Mouse (Mus musculus): ENCODE data around the gene Fam204a.
A peak's percentile ranks its signal among the peaks of the same experiment; 100 is the strongest.

Fam204a gene

DNA sequence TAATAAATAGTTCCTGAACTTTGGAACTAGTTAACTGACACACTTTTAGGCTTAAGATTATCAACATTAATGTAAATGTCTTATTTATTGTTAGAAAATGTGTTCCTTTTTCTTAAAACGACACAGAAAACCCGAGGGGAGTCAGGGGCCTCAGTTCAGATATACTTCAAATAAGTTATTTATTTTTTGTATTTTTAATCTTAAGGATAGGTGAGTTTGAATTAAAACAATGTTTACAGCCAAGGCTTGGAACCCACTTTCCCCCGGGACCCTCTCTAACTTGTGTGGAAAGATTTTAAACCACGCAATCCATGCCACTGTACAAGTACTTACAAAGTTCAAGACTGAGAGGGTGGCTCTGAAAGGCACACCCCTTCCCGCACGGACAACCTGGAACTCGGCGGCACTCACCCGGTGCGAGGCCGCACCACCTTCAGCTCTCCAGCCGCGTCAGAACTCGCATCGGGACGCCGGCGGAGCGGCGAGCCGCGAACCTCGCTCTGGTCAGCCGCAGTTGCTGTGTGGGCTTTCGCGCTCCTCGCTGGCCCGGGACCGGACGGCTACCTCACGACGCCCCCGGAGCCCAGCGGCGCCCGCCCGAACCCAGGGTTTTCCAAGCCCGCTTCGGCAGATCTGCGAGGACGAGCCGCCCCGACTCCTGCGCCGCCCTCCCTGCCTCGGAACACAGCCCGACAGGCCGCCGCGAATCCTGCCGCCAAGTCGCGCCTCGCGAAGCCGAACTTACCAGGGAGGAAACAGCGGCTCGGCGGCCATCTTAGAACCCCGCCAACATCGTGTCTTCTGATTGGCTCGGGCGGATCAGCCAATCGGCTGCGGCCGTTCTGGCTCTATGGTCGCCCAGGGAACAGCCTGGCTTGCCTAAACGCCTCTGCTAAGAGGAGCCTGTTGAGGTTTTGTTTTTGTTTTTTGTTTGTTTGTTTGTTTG, at the start of gene Fam204a:
Gene Fam204a, minus strand, starts transcription at position 803 of the 946 bp plus-strand sequence.
- peak; percentile 97 for DNase-seq

GRCm38 (mm10) chr19:60265789-60266188, 39.3 kb upstream of the Fam204a start:
- no peak for DNase-seq

DNA sequence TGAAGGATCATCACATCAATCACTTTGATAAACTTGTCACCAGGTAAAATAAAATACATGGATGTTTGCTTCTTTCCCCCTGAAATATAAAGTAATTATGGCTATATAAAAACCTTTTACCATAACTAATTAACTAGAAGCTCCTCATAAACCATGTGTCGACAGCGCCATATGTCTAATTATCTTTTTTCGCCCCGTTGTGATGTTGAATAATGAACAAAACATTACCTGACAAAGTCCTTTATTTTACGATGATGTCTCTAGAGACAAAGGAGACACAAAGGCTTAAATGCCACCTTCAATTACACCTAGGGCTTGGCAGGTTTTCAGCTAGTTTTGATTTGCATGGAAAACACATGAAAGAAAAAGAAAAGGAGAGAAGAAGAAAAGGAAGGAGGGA, 34.2 kb upstream of the Fam204a start:
- no peak for DNase-seq

GRCm38 (mm10) chr19:60252021-60252420, 25.5 kb upstream of the Fam204a start:
- no peak for DNase-seq

DNA sequence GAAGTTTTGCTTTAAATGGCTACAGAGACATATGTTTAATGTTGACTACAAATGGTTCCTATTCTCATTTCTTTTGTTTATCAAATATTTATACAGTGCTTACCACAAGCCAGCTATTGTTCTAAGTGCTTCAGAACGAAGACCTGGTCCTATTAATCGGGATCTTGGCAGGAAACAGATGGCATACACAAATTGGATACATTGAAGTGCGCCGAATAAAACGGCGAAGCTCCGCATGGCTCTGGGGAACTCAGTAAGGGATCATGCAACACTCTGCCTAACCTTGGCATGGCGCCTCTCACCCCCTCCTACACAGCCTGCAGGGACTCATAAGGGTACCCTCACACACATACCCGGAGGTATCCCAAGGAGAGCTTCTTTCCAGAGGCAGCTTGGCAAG, 24.7 kb upstream of the Fam204a start:
- no peak for DNase-seq

DNA sequence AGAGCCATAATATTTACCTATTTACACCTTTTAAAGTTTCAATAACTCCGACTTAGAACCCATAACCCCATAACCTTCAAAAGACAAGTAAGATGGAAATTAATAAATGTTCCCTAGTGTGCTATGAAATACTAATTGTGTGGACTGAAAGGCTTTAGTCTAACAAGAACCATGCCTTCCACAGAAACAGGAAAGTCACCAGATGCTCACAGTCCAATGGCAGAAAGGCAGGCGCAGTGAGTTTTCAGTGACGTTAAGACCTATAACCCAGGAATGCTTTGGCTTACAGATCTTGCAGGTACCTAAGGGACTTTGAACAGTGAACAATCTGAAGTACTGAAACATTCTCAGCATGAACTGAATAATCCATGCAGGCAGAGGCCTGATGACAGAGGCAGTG, 18.7 kb upstream of the Fam204a start:
- DNase-seq = no peak

DNA sequence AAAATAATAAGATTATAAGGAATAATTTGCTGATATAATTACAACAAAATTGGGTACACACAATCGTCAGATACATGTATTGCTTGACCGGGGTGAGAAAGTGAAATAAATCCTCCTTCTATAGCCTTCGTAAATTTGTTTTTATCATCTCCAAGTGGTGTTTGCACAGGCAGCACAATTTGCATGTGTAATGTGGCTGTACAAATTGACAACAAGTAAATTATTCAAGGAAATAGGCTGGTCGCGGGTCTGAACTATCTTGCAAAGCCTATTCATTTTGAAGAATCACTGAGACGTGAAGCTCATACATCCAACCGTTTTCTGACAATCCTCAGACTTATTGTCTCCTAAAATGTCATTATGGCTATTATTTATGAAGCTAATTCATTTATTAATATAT, 16.1 kb upstream of the Fam204a start:
- no peak for DNase-seq

DNA sequence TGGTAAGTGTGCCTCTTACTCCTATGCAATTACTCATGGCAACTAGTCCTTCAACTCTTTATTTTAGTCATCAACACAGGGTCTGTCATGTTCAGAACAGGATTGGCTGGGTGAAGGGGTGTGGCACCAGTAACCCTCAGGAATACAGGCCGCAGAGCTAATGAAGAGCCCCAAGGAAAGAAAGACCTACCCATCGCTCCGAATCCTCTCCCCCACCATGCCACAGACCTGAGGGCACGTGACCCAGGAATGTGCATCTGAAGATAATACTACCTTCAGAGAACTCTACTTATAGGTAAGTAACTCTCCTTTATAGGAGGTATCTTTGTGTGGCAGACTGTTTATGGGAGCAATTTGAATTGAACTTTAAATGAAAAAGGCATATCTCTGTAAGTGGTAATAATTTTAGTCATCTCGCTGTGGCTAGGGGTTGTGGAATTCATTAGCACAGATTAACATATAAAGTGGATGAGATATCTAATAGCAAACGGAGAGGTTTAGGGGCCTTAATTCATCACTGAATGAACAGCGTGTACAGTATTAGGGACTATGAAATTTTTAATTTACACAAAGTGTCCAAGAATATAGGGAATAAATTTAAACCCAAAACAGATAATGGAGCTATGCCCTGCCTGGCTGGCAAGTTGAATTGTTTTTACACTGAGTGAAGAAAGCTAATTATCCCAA, 15.6 kb upstream of the Fam204a start:
- no peak for DNase-seq

DNA sequence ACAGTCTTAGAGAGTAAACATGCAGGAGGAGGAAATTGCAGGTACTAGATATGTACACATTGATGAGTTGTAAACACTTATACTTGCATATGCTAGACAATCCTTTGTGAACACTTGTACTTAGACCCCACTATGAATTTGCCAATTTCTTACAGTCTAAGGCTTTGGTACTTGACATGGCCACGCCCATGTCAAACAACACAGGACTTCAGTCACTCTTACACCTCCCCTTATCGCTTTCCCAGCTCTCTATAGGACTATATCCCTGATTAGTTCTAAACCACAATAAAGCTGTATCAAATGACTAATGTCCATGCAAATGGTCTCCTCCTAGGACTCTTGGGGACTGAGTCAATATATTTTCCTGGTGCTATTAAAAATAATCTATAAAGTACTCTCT, 5.0 kb upstream of the Fam204a start:
- DNase-seq = no peak

- no peak for DNase-seq
Observed at GRCm38 (mm10) chr19:60226845-60227235, 339 bp upstream of the Fam204a start.

DNA sequence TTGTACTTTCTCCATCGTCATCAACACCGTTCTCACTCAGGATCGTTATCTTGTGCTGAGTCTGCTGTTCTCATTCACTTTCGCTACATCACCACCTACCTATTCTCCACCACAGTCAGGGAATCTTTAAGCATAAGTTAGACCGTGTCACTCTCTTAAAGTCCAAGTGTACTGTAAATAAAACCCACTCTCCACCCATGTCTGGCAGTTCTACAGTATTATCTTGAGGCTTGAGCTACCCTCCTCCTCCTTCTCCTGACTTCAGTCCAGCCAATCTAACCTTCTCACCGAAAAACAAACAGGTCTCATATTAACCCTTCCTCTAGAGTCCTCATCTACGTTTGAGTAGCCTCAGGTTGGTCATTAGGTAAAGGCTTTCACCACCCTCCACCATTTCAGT, 7.1 kb downstream of the Fam204a start:
- no peak for DNase-seq

- no peak for DNase-seq
Observed at GRCm38 (mm10) chr19:60217985-60218384, 8.5 kb downstream of the Fam204a start.

DNA sequence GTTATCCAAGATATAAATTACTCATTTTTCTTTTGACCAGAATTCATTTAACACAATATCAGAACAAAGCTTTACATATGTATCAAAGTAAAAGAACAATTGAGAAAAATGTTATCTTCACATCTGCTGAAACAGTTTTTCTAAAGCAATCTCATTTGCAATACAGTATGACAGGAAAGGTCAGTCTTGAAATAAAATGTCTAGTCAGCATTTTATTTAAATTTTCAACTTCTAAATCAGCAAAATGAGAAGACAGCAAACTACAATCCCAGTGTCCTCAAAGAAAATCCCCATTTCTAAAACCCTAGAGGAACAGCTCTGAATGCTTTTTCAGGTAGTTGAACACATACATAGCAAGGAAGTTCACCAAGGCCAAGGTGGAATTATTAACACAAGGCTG, 18.3 kb downstream of the Fam204a start:
- DNase-seq = no peak

GRCm38 (mm10) chr19:60204176-60204575, 22.3 kb downstream of the Fam204a start:
- DNase-seq = no peak

DNA sequence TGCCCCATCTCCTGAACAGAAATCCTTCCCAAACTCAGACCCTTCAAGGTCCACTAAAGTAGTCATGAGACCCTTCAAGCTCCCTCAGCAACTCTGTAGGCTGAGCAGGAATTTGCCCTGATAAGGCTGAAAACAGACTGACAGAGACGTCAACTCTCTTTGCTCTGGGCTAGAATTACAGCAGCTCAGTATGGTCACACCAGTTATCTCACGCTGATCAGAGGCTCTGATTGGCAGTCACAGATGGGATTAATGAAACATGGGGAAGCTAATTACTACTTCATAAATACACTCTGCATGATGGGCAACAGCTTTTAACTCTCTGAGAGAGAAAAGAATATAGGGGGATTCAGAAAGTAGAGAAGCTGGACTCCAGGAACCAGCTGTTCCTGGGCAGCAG, 26.2 kb downstream of the Fam204a start:
- no peak for DNase-seq

- DNase-seq = no peak
Observed at GRCm38 (mm10) chr19:60199152-60199551, 27.3 kb downstream of the Fam204a start.

GRCm38 (mm10) chr19:60192790-60193189, 33.7 kb downstream of the Fam204a start:
- DNase-seq = no peak

DNA sequence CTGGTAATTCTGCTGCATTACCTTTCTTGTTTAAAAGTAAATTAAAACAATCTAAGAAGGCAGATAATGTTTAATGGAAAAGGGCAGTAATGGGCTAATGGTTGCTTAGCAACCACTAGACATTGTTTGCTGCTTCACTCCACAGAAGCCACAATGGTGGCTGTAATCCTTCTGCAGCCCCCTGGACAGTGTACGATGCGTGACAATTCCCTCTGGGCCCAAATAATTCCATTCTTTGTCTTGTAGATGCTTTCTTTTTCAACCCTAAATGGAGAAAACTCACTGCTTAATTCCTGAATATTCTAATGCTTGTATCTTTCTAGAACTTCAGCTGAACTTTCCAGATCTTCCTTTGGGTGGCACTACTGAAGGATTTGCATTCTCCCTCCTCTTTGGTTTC, 37.3 kb downstream of the Fam204a start:
- no peak for DNase-seq

DNA sequence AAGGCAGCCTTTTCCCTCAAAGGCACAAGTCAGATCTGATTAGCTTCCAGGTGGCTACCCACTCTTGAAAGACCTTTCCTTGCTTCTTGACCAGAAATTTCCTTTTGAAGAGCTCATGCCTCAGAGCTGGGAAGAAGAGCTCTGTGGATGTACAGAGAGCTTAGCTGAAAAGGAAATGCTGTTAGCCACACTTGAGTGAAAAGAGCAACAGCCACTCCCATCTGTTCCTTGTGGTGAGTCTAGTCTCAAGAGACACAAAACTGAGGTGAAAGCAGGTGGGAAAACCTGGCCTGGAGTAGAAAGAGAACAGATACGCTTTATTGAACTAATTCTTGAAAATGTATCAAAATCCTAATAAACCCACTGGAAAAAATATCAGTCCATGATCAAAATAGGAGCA, 43.6 kb downstream of the Fam204a start:
- no peak for DNase-seq

GRCm38 (mm10) chr19:60182171-60182570, 44.3 kb downstream of the Fam204a start:
- no peak for DNase-seq

DNA sequence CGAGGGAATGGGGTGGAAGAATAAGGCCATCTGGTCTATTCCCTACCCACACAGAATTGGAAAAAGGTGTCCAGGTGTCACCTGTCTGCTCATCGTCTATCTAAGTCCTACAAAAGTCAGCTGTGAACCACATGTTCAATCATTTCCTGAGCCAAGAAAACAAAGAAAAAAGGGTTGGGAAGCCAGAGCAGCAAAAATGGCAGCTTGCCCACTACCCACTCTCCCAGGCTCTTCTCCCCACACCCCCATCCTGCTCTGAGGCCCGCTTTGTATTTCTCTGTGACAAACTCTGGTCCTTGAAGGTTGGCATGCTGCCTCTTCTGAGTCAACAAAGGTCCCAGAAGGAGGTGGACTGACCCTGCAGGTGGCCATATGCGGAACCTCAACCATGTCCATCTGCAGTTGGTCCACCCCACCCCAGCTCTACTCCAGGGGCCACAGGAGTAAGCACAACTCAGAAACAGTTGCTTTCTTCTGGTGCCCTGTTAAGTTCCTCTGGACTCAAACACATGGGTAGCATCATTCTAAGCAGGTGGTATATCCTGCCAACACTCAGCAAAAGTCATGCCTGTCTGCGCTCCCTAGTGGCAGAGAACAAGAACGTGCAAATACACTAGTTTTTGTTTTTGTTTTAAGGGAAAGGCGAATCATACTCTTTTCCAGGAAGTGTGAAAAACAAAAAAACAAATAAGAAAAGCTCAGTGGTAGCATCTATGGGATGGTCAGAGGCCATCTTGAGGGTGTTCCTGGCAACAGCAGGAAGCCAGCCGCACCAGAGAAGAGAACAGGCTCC, 47.5 kb downstream of the Fam204a start:
- peak; percentile 14 for DNase-seq

DNA sequence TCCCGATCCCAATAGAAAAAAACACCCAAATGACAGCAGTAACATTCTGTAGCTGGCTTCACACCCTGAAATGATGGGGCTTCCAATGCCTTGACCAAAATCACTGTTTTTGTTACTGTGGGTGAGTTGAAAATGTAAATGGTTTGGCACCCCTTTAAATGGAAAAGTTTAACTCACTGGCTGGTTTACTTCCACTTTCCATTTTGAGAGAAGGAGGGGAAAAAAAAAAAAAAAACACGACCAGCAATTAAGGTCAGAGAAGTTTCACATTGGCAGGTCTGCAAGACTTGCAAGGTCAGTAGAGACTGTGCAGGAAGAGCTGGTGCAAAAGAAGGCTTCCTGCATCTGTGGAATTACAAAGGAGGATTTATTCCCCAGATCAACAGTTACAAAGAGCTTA, 61.1 kb downstream of the Fam204a start:
- DNase-seq = no peak

GRCm38 (mm10) chr19:60160611-60161274, 65.8 kb downstream of the Fam204a start:
- peak; percentile 41 for DNase-seq
